Mouse (Mus musculus): Measurements from ENCODE around the gene Vmn1r155.
"Not testable (repeated sequence)": the region's sequence is repeated elsewhere in the genome, so short reads cannot be mapped to it uniquely, and the experiment has no call there.

Vmn1r155 gene

GRCm38 (mm10) chr7:22657718-22658117 is at the start of gene Vmn1r155:
Gene Vmn1r155, plus strand, starts transcription at chr7:22658018.
- not testable (repeated sequence) for DNase-seq (ENCODE audit: low read depth)

- DNase-seq (ENCODE audit: low read depth): not testable (repeated sequence)
Observed at GRCm38 (mm10) chr7:22692217-22692616, 34.4 kb downstream of the Vmn1r155 start, which contains the start of gene Gm8693. Gene Gm8693, minus strand, starts transcription at chr7:22692317.
